Mouse (Mus musculus): ENCODE measurements around the gene Proser2.
A peak's percentile ranks its signal among the peaks of the same experiment; 100 is the strongest.

Gene Proser2

DNA sequence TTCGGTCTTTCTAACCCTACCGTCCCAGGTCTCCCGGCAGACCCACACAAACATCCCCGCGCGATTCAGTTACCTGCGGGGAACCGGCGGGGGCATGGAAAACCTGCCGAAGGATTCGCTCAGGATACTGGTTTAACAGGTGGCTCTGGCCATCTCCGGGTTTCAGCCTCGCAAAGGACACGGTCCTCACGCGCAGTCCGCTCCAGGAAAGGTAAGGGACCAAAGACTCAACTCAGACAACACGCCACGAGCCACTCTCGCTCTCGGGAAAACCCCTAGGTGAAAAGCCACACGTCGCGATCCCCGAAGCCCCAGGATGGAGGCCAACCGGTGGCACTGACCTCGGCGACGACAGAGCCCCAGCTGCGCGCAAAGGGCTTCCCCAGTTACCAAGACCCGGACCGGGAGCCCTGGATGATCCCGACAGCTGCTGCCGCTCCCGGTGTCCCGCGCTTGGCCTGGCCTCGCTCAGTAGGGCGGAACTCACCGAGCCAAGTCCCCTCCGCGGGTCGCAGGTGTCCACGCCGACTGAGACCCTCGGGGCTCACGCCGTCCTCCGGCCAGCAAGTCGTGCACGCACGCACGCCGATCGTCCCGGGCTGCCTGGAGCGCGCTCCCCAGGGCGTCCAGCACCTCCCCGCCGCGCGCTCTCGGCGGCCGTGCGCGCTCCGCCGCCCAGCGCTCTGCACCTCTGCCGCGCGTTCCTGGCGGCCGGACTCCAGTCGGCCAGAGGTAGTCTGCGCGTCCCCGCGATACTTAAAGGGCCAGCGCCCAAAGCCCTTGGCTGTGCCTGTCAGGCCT, at the start of gene Proser2:
TSS of gene Proser2 (minus strand) at position 657 of the 801 bp plus-strand sequence.
- DNase-seq (ENCODE audit: inconsistent age in 2 of 2, low spot score in 1 of 2): peak; percentile 92 to 95

DNA sequence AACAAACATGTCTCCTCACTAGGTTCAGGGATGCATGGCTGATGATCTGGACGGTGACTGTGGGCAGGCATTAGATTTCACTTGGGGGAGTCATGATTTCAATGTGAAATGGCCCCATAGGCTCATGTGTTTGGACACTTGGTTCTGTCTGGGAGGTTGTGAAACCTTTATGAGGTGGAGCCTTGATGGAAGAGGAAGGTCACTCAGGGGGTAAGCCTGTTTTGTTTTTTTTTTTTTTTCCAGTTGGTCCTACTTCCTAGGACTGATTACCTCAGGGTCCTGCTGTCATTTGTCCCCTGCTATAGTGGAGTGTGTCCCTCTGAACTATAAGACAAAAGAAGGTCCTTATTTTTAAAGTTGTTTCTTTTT, 49.7 kb upstream of the Proser2 start:
- no peak for DNase-seq (ENCODE audit: inconsistent age in 2 of 2, low spot score in 1 of 2)

DNA sequence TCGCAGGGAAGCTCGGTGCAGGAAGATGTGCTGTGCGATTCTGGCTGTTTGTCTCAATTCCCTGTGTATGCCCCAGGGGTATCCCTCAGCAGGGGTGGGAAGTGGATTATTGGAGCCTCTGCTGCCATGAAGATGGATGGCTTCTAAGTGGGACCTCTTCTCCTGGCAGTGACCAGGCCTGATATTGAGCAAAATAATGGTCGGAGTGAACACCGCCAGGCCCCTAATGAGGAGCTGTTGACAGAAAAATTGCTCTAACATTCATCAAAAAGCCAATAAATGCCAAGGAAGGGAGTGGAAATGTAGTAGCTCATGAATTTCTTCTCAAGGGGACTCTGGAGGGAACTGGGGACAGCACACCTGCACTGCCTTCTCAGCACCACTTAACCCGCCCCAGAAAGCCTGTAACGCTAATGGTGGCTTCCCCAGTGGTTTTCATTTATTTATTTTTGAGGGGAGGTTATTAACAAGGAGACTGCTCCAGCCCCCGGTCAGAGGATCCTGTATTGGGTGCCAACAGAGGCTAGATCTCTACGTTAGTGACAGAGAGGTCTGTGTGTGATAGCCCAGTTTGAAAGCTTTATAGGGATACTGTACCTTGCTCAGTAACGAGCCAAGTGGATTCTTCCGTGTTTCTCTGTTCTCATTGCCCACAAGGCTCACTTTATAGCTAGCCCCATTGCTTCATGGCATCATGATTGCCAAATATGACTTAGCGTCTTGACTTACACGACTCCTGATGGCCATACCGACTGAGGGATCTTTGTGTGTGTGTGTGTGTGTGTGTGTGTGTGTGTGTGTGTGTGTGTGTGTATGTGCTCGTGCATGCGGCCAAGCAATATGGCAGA, 49.1 kb upstream of the Proser2 start:
- no peak for DNase-seq (ENCODE audit: inconsistent age in 2 of 2, low spot score in 1 of 2)

DNA sequence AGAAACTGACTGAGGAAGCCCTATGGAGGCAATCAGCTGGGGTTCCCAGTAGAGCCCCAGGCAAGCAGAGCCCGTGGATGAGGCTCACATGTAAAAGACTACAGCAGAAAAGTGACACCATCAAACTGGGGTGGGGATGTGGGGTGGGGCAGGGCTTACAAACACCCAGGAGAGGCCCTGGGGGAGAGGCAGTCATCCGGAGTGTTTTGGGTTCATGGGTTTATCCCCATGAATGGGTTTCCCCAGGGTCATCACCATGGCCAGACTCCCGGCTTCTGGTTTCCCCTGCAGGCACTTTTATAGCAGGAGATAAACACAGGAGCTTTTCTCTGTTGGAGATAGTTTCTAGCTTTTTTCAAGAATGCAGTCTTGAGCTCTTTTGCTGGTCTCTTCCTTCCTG, 43.0 kb upstream of the Proser2 start:
- no peak for DNase-seq (ENCODE audit: inconsistent age in 2 of 2, low spot score in 1 of 2)

DNA sequence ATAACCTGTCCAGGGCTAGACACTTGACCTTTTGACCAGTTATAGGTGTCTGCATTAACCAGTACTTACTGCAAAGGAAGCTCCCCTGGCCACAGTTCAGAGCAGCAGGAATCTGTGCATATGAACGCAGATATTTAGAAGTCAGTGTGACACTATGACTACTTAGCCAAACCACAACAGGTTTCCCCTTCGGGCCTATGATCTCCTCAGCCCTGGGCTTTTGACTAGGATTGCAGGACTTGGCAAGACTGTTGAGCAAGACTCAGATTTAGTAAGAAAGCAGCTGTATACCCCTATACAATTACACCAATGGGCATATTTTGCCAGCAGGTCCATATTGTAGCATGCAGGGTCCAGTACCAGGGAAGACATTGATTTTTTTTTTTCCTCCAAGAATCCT, 38.5 kb upstream of the Proser2 start:
- no peak for DNase-seq (ENCODE audit: inconsistent age in 2 of 2, low spot score in 1 of 2)

DNA sequence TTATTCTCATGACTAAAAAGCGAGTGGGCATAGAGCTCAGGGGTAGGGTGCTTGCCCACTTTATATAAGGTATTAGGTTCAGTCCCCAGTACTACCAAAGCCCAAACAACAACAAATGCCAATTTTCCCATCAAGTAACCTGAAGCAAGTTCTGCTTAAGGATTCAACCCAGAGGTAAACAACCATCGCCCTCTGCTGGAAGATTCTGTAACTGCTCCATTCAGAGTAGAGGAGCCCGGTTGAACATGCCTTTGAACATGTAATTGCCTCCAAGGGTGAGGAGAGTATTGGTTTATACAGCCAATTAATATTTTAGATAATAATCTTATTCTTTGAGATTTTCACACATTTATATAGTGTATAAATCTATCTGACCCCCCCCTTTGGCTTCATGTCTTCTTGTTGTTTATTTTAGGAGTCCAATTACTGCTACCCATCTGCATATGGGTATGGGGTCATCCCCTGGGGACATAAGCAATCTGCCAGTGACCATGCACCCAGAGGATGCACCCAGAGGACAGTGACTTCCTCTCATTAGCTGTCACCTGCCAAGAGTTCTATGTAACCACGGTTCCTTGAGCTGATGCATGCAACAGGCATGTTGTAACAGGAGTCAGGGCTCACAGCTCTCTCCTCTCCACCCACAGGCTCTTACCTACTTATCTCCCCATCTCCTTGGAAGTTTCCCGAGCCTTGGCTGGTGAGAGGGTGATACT, 38.0 kb upstream of the Proser2 start:
- DNase-seq (ENCODE audit: inconsistent age in 2 of 2, low spot score in 1 of 2): peak; percentile 71 to 94

DNA sequence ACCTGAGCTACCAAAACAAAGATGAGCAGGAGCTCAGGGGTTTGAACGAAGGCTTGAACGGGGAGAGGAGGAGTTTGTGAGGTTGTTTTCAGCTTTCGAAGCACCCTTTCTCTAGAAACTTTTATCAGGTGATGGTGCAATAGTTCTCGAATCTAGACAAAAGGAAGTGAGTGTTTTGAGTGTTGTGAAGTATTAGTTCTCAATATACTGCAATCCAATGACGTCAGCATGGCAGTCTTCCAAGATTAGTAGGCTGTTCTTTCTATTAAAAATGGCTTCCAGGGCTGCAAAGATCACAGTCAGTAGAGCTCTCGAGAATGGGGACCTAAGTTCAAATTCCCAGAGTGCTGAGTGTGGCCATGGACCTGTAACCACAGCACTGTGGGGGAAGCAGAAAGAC, 35.8 kb upstream of the Proser2 start:
- DNase-seq (ENCODE audit: inconsistent age in 2 of 2, low spot score in 1 of 2): no peak

DNA sequence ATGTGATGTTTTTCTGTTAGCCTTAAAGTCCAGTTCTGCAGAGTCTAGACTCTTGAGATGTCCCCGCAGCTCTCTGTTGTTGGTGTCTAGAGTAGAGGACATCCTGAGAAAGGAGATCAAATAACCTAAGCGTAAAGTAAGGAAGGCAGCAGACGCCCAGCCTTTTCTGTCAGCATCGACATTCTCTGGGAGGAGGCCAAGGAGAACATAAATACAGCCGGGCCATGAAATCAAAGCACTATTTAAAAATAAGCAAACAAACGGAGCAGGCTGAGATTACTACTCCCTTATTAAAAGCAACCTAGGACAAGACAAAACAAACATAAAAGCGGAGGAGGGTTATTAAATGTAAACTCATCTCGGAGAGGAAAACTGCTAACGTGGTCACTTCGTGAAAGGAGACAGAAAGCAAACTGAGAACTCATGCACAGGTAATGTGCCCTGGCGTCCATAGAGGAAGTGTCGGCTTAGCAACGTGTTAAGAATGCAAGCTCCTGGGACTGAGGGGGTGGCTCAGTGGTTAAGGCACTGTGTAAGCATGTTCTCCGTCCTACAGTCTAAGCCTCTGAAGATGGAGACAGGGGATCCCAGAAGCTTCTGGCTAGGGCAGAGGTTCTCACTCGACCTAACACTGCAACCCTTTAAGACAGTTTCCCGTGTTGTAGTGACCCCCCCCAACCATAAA, 34.7 kb upstream of the Proser2 start:
- DNase-seq (ENCODE audit: inconsistent age in 2 of 2, low spot score in 1 of 2): peak in 1 of 2 experiments; percentile 38

DNA sequence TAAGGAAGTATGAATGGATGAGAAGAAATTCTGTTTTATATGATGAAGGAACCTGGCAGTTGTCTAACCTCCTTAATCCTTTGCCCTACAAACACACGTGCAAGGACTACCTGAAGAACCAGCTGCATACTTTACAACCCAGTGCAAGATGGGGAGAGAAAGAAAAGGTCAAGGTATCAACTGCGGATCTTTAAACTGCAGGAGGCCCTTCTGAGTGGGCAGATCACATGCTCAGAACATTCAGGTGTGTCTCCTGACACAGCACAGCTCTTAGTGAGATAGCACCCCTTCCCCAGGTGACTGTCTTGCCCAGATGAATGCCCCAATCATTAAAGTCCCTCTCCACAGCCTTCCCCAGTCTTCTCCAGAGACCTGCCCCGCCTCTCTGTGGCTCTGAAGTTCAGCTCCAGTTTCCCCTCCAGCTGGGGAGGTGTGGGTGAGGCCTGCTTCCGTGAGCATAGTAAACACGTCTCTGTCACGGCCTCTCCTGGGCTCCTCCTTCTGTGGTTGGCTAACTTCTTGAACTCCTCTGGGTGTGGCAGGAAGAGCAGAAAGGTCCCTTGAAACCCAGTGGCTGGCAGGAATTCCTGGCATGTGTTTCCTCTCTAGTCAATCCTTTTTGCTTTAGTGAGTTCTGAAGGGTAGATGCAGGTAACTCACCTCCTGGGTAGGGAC, 32.5 kb upstream of the Proser2 start:
- no peak for DNase-seq (ENCODE audit: inconsistent age in 2 of 2, low spot score in 1 of 2)

DNA sequence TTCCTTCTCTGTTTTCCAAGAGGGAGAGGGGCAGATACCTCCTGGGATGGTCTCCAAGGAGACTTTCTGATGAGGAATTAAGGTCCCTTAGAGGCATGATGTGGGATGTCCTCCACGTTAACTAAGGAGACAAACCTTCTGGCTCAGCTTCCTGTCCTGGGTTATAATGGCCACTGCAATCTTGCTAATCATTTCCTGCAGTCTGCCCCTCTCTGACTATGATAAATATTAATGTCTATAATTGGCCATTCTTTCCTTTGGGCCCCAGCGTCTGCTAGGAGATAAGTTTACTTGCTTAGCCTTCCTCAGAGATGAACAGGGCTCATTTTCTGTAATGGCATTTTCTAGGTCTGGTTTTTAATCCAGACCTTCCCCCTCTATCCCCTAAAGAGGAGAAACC, 29.7 kb upstream of the Proser2 start:
- DNase-seq (ENCODE audit: inconsistent age in 2 of 2, low spot score in 1 of 2): no peak

DNA sequence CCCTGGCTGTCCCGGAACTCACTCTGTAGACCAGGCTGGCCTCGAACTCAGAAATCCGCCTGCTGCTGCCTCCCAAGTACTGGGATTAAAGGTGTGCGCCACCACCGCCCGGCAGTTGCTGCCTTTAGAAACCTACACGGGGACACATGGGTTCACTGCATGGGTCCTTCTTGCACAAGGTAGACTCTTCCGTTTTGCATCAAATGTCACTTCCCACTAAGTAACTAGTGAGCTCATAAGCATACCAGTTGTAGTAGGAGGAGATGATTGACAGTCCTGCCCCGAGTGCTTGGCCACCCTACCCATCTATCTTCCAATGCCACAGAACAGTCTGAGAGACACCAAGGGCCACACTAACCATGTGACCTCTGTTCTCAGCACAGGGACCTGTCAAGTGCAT, 29.2 kb upstream of the Proser2 start:
- DNase-seq (ENCODE audit: inconsistent age in 2 of 2, low spot score in 1 of 2): no peak

DNA sequence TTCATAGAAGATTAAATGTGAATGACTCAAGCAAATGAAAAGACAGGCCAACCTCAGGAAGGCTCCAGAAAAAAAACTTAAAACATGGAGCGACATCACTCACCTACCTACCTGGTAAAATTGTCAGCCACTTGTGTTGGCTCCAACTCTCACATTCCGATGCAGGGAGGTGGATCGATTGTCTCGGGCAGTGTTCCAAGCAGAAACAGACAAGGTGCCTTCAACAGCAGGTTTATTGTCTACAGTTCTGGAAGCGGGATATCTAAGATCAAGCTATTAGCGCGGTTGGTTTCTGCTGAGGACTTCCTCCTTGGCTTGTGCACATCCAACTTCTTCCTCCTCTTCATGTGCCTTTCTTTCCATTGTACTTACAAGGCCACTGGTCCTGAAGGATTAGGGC, 27.6 kb upstream of the Proser2 start:
- no peak for DNase-seq (ENCODE audit: inconsistent age in 2 of 2, low spot score in 1 of 2)

DNA sequence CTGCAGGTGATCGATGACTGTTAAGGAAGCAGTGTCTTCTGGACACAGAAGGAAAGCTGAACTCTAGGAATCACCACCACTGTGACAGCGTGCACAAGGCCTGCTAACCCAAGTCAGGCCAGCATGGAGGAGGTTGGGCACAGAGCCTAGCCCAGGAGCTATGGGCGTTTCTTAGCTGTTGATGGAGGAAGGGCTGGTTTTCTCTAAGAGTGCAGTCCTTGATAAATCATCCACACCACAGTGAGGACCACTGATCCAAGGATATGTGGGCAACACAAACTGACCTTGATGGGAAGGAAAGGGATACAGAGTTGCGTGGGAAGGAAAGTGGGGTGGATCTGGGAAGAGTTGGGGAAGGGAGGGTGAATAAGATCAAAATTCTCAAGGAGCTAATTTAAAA, 27.2 kb upstream of the Proser2 start:
- DNase-seq (ENCODE audit: inconsistent age in 2 of 2, low spot score in 1 of 2): no peak

DNA sequence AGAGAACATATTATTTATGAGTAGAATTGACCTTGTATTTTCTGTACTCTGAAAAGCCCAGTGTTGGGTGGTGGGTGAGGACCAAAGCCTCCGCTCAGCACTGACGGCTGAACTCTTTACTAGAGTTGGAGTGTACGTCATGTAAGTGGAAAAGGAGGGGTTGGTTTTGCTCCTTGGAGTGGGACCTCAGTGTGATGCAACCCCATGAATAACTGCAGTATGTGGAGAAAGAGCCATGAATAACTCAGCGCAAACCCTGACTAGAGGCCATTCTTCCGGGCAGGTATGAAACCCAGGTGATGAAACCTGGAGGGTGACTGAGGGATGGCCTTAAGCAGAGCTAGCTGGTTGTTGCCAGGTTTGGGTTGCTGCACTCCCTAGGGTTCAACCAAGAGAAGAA, 19.8 kb upstream of the Proser2 start:
- peak in 1 of 2 experiments; percentile 55 for DNase-seq (ENCODE audit: inconsistent age in 2 of 2, low spot score in 1 of 2)

DNA sequence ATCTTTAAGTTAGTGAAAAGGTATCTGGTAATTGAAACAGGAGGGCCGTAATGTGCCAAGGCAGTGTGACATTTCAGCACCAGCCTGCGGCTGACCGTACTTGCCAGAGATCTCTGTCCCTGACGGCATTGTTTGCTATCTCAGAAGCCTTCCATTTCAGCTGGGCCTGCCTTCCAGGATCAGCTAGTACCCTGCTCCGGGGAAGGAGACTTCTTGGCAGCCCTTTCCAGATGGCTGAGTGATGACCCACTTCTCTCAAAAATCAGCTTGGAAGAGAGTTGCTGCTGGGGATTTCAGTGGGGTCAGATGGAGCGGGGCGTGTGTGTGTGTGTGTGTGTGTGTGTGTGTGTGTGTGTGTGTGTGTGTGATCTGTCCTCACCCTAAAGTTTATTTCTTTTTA, 16.9 kb upstream of the Proser2 start:
- DNase-seq (ENCODE audit: inconsistent age in 2 of 2, low spot score in 1 of 2): no peak

DNA sequence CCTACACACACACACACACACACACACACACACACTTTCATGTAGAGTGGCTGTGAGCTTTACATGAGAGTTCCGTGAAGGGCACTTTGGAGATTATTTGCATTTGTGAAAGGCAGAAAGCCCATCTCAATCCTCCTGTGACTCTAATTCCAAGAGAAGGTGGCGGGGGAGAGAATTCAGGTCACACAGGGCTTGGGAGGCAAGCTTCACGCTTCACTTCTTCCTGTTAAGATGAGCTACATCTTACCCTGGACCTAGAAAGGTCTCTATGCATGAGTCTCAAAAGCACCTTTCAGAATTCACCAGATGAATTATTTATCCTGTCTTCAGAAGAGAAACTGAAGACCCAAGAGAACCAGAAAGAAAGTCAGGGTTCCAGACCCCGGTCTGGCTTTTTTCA, 16.2 kb upstream of the Proser2 start:
- no peak for DNase-seq (ENCODE audit: inconsistent age in 2 of 2, low spot score in 1 of 2)

DNA sequence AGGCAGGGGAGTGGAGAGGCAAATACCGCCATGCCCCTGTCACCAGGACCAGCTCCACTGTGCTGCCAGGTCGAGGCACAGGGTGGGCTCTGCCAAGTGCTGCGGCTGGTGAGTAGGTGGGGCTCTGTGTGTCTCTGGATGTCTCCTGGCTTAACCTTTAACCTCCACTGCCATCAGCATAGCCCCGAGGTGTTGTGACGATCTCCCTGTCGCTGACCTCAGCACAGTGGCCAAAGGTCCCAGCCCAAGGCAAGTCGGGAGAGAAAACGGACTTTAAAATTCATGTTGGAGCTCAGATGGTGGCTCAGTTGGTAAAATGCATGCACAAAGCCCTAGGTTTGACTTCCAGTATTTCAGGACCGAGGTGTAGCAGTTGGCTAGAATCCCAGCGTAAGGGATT, 15.6 kb upstream of the Proser2 start:
- no peak for DNase-seq (ENCODE audit: inconsistent age in 2 of 2, low spot score in 1 of 2)

DNA sequence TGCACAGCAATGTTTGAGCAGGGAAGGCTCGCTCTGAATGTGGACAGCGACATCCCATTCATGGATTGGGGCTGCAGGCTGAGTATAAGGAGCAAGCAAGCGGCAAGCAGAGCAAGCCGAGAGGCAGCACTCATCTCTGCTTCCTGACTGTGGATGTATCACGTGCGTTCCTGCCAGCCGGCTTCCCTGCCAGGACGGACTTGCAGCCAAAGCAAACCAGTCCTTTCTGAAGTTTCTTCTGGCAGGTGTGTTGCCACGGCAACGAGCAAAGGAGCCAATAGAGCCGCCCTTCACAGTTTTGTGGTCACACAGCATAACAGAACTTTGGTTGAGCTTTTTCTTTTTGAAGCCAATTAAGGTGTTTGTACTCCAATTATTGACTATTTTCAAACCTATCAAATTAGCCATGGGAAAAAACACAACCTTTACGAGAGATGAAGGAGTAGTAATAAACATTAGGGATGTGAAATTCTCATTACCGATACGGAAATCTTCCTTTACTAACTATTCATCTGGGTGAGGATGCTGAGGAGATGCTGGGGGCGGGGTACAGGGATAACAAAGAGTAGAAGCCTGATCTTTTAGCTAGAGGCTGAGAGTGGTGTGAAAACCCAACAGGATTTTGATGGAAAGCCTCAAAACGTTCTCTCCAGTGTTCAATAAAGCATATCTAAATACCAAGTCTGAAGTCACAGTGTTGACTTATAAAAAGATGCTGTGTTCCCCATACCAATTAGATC, 13.1 kb upstream of the Proser2 start:
- DNase-seq (ENCODE audit: inconsistent age in 2 of 2, low spot score in 1 of 2): no peak

DNA sequence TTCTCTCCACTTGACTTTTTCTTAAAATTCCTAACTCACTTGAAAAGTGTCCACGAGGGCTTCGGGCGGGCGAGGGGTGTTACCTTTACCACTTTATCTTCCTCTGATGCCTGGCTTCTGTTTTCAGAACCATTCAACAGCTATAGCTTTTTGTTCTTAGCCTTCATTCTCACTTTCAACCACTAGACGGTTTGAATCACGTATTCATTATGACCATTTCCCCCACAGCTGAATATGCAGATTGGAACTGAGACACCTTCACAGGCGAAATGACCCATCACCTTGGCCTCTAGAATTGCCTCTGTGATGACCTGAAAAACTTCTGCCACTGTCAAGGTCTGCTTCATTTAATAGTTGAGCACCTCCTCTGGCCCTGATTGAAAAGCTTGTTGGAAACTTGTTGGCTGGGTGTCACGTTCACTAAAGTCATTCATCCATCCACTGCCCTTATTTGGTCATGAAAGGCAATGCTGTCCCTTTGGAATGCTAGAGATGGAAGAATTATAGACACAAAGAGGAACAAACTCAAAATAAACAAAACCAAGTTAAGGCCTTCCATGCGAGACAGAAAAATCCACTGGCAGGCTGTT, 10.7 kb upstream of the Proser2 start:
- no peak for DNase-seq (ENCODE audit: inconsistent age in 2 of 2, low spot score in 1 of 2)

DNA sequence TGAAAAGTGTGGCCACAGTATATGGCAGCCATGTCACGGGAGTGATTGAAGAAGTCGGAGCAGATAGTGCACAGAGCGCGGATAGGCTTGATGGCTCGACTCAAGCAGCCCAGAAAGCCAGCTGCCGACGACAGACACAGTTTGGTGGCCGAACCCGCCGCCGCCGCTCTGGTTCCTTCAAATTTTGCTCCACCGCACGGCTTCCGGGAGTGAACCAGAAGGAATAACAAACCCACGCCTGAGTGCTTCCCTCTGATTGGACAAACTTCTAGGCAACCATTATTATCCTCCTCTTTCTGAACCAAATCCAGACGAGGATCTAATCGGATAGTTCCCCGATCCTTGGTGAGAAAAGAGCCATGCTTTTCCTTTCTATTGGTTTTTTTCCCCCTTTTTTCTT, 3.9 kb upstream of the Proser2 start:
- DNase-seq (ENCODE audit: inconsistent age in 2 of 2, low spot score in 1 of 2): no peak

Measured in adrenal gland, adult (tissue).